Mouse (Mus musculus) heart, postnatal 36 days (tissue): ENCODE results near the gene Trim30c. TPM values are rescaled to one million over a fixed set of nuclear protein-coding genes. Genes with fewer than 3 reads are reported as not detected.
"Not testable (repeated sequence)": the region's sequence is repeated elsewhere in the genome, so short reads cannot be mapped to it uniquely, and the experiment has no call there.

ENCODE experiments used
- DNase-seq, 2 experiments: peaks; one replicate each; pipeline ENCODE4 v3.0.0; 2021 to 2022
- intact Hi-C: fragments of 180-260 bp; cut with DNase I; formaldehyde crosslinking; loops from one replicate; pipeline ENCODE4 v1.15.1; 2025
- total RNA-seq, 2 experiments: library from RNA; stranded (reverse); gene quantifications; 2 replicates each; pipeline ENCODE4 v1.2.3; 2021

The Trim30c gene
- total RNA-seq = under 1 TPM in 1 of 2 experiments, not detected in 1; 0.41 TPM

- DNase-seq = no peak
- intact Hi-C loops = no loop called here
These were observed at the start of gene Trim30c for GRCm38 (mm10) chr7:104400698-104401097. Trim30c (minus strand) TSS chr7:104400837.

GRCm38 (mm10) chr7:104445961-104446645, 45.5 kb upstream of the Trim30c start:
- intact Hi-C loops = loop anchor here (5.0 kb wide), 1 partner anchor 61 kb away; the partner anchor contains the start of gene Trim30d

GRCm38 (mm10) chr7:104404460-104404950, 3.9 kb upstream of the Trim30c start:
- intact Hi-C loops = no loop called here
- no peak for DNase-seq

More at GRCm38 (mm10) chr7:104445961-104446645, 45.5 kb upstream of the Trim30c start:
- DNase-seq = peak; percentile 20 to 36

GRCm38 (mm10) chr7:104401140-104401539, 503 bp upstream of the Trim30c start:
- intact Hi-C loops = no loop called here
- DNase-seq = peak in 1 of 2 experiments; percentile 5

GRCm38 (mm10) chr7:104398492-104398891, 2.1 kb downstream of the Trim30c start:
- no peak for DNase-seq
- intact Hi-C loops = no loop called here

- intact Hi-C loops = no loop called here
- peak; percentile 11 to 34 for DNase-seq
These were observed 30.8 kb downstream of the Trim30c start, which contains the start of gene Trim30b for GRCm38 (mm10) chr7:104369736-104370414. Trim30b (minus strand) TSS chr7:104369884.

- no peak for DNase-seq
- intact Hi-C loops = no loop called here
These were observed 34.3 kb downstream of the Trim30c start for GRCm38 (mm10) chr7:104366339-104366738.

GRCm38 (mm10) chr7:104353600-104353967, 47.1 kb downstream of the Trim30c start:
- intact Hi-C loops = loop anchor here (2.0 kb wide), 2 partner anchors 39 to 67 kb away; partner anchors contain the start of gene Trim12a
- DNase-seq = no peak

GRCm38 (mm10) chr7:104352717-104353599, 47.7 kb downstream of the Trim30c start, which contains the start of gene Trim12c:
Trim12c (minus strand) TSS chr7:104353362.
- intact Hi-C loops = loop anchor here (2.0 kb wide), 2 partner anchors 38 to 66 kb away; partner anchors contain the start of gene Trim12a
- DNase-seq = peak; percentile 64 to 69

- DNase-seq, intact Hi-C loops: not testable (repeated sequence)
These were observed 52.6 kb downstream of the Trim30c start for GRCm38 (mm10) chr7:104348043-104348442.

- intact Hi-C loops, DNase-seq: not testable (repeated sequence)
These were observed 59.9 kb downstream of the Trim30c start for GRCm38 (mm10) chr7:104340744-104341143.

- intact Hi-C loops, DNase-seq: not testable (repeated sequence)
These were observed 65.1 kb downstream of the Trim30c start for GRCm38 (mm10) chr7:104335547-104335946.

Other genes starting within 250 kb of the Trim30c start
- not detected for gene Olfm5, start 236.0 kb downstream of the Trim30c start, total RNA-seq
- not detected for gene Olfr648, start 217.4 kb downstream of the Trim30c start, total RNA-seq
- not detected for gene Olfr649, start 204.9 kb downstream of the Trim30c start, total RNA-seq
- under 1 TPM; 0.14 to 0.89 TPM for gene Trim6, start 182.0 kb downstream of the Trim30c start, total RNA-seq
- 1 to 10 TPM; 4.0 to 6.1 TPM for gene Trim34a, start 156.4 kb downstream of the Trim30c start, total RNA-seq
- 1 to 10 TPM; 2.0 to 3.0 TPM for gene Trim5, start 112.7 kb downstream of the Trim30c start, total RNA-seq
- 1 to 10 TPM; 6.6 to 9.2 TPM for gene Trim12a, start 85.4 kb downstream of the Trim30c start, total RNA-seq
- under 1 TPM; 0.36 to 0.54 TPM for gene Trim34b, start 71.4 kb downstream of the Trim30c start, total RNA-seq
- gene Trim12c, start 47.5 kb downstream of the Trim30c start, total RNA-seq = 1 to 10 TPM; 5.1 to 5.3 TPM
- under 1 TPM; 0.11 to 0.22 TPM for gene Trim30b, start 31.0 kb downstream of the Trim30c start, total RNA-seq
- 1 to 10 TPM; 4.1 to 6.0 TPM for gene Trim30a, start 64.4 kb upstream of the Trim30c start, total RNA-seq
- under 1 TPM; 0.68 to 0.92 TPM for gene Trim30d, start 107.0 kb upstream of the Trim30c start, total RNA-seq
- gene Olfr651, start 149.3 kb upstream of the Trim30c start, total RNA-seq = not detected
- not detected for gene Olfr652, start 160.1 kb upstream of the Trim30c start, total RNA-seq
- gene Olfr653, start 176.5 kb upstream of the Trim30c start, total RNA-seq = not detected
- not detected for gene Olfr654, start 186.2 kb upstream of the Trim30c start, total RNA-seq
- not detected for gene Olfr655, start 200.9 kb upstream of the Trim30c start, total RNA-seq
- gene Olfr656, start 213.1 kb upstream of the Trim30c start, total RNA-seq = not detected
- not detected for gene Olfr657, start 224.0 kb upstream of the Trim30c start, total RNA-seq
- not detected for gene Olfr658, start 246.5 kb upstream of the Trim30c start, total RNA-seq